Mouse (Mus musculus) liver, adult 2 months (tissue): ENCODE results near the gene Apol7c. TPM values are rescaled to one million over a fixed set of nuclear protein-coding genes. Genes with fewer than 3 reads are reported as not detected.

Experiments used
- polyA plus RNA-seq: library from polyadenylated mRNA; depleted of rRNA; stranded (reverse); fragments of >200 nt; gene quantifications from 2 replicates; pipeline ENCODE4 v1.2.3, GENCODE M21; 2012; rRNA removed
- total RNA-seq: library from RNA; depleted of rRNA; stranded (reverse); fragments of >200 nt; gene quantifications from 2 replicates; pipeline ENCODE4 v1.2.3, GENCODE M21; 2014; rRNA removed

The Apol7c gene
- total and polyA plus RNA-seq, 2 experiments, result 0.42 TPM; not detected in 1

Other genes with a start within 250 kb of the Apol7c start
- 17.4 and 21.6 TPM in 2 replicates for gene Rbfox2, start 226.3 kb downstream of the Apol7c start, total RNA-seq
- gene Rbfox2, start 226.3 kb downstream of the Apol7c start, polyA plus RNA-seq, result 18.2 and 21.5 TPM in 2 replicates
- gene Apol7a, start 134.2 kb downstream of the Apol7c start, total RNA-seq, result 104 and 121 TPM in 2 replicates
- 89.7 and 93.2 TPM in 2 replicates for gene Apol7a, start 134.2 kb downstream of the Apol7c start, polyA plus RNA-seq
- gene Apol9a, start 122.2 kb downstream of the Apol7c start, total RNA-seq, result 59.3 and 69.5 TPM in 2 replicates
- 44.3 and 80.3 TPM in 2 replicates for gene Apol9a, start 122.2 kb downstream of the Apol7c start, polyA plus RNA-seq
- gene Apol7b, start 85.8 kb downstream of the Apol7c start, total RNA-seq, result not detected in 2 replicates
- not detected in 2 replicates for gene Apol7b, start 85.8 kb downstream of the Apol7c start, polyA plus RNA-seq
- gene Apol10a, start 56.3 kb downstream of the Apol7c start, total RNA-seq, result not detected in 2 replicates
- gene Apol10a, start 56.3 kb downstream of the Apol7c start, polyA plus RNA-seq, result 0.02 TPM in 1 of 2 replicates, not detected in the other
- gene Apol11a, start 25.0 kb downstream of the Apol7c start, total RNA-seq, result not detected in 2 replicates
- not detected in 2 replicates for gene Apol11a, start 25.0 kb downstream of the Apol7c start, polyA plus RNA-seq
- not detected in 2 replicates for gene 1700025B11Rik, start 28.6 kb upstream of the Apol7c start, total RNA-seq
- gene 1700025B11Rik, start 28.6 kb upstream of the Apol7c start, polyA plus RNA-seq, result not detected in 2 replicates
- 0.20 and 0.28 TPM in 2 replicates for gene Apol10b, start 62.8 kb upstream of the Apol7c start, total RNA-seq
- gene Apol10b, start 62.8 kb upstream of the Apol7c start, polyA plus RNA-seq, result 0.04 and 0.05 TPM in 2 replicates
- gene Gm36245, start 65.9 kb upstream of the Apol7c start, total RNA-seq, result not detected in 2 replicates
- gene Gm36245, start 65.9 kb upstream of the Apol7c start, polyA plus RNA-seq, result not detected in 2 replicates
- 0.27 and 0.37 TPM in 2 replicates for gene Apol11b, start 110.0 kb upstream of the Apol7c start, total RNA-seq
- gene Apol11b, start 110.0 kb upstream of the Apol7c start, polyA plus RNA-seq, result 0.04 TPM in 1 of 2 replicates, not detected in the other
- 0.07 and 0.09 TPM in 2 replicates for gene Apol7e, start 165.5 kb upstream of the Apol7c start, total RNA-seq
- 0.26 and 0.73 TPM in 2 replicates for gene Apol7e, start 165.5 kb upstream of the Apol7c start, polyA plus RNA-seq
- gene Apol9b, start 195.7 kb upstream of the Apol7c start, total RNA-seq, result 133 and 148 TPM in 2 replicates
- 125 and 174 TPM in 2 replicates for gene Apol9b, start 195.7 kb upstream of the Apol7c start, polyA plus RNA-seq
- 0.09 TPM in 1 of 2 replicates, not detected in the other for gene Apol8, start 223.7 kb upstream of the Apol7c start, total RNA-seq
- not detected in 2 replicates for gene Apol8, start 223.7 kb upstream of the Apol7c start, polyA plus RNA-seq